Mouse (Mus musculus) brain, adult 10 weeks (tissue): ENCODE results near the gene Lrrc8e. TPM values are rescaled to one million over a fixed set of nuclear protein-coding genes. Genes with fewer than 3 reads are reported as not detected.

ENCODE experiments used
- polyA plus RNA-seq: library from polyadenylated mRNA; stranded (reverse); fragments of 350-450 nt; fragmentation: Illumina TruSeq; extraction: RNeasy Lipid Tissue Mini Kit (QIAGEN cat#74804); gene quantifications from one replicate; pipeline ENCODE4 v1.2.3, GENCODE M21; 2015; ENCODE audit warnings: low read depth, low replicate concordance

Gene Lrrc8e
- polyA plus RNA-seq = not detected

DNA sequence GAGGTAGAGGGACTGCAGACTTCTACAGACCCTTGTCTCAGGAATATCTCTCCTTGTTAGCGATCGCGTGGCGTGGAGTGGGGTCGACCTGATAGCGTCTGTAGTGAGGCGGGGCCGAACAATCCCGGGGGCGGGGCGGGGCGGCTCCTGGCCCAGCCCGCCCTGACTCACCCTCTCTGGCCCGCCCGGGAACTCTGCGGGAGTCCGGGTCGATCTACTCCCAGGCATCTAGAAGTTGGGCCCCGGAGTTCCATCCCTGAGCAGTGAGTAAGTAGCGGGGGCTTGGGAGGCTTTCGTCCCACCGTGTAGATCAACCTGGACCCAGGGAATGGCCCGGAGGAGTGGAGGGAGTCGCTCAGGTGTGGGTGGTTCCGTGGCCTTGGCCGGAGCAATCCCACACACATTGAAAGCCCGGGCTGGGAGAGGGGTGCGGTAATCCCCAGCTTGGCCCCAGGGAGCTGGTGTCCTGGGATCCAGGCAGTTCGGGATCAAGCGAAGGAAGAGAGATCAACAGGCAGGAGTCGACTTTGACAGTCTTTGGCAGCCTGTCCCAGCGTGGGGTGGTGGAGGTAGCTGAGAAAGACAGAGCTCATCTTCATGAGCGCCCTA, at the start of gene Lrrc8e:
TSS of gene Lrrc8e (plus strand) at position 89 of the 609 bp plus-strand sequence.

GRCm38 (mm10) chr8:4216791-4217621, 9.6 kb upstream of the Lrrc8e start, which contains the start of gene Prr36:
Gene Prr36, minus strand, starts transcription at chr8:4217459.

DNA sequence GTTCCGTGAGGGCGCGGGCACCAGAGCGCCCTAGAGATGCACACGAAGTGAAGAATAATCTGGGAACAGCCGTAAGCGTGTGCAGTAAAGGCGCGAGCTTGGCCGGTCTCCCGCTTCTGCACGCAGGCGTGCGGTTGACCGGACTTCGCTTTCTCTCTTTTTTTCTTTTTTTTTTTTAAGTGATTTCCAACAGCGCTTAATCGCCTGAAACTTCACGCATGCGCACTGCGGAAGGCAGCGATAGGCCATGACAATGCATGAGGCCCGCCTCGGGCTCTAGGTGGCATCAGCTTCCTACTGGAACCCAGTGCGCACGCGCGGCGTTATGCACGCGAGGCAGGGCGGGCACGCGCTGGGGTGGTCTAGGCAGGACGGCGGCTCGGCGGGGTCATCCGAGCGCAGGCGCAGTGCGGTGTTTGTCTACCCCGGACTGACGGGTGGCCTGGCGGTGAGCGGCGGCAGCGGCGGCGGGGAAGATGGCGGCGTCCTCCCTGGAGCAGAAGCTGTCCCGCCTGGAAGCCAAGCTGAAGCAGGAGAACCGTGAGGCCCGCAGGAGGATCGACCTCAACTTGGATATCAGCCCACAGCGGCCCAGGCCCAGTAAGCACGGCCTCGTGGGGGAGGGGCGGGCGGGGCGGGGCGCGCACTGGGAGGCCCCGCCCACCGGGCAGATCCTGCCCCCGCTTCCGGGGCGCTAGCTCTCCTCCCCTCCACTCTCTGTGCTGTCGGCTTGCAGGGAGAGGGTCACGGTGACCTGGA, 12.0 kb downstream of the Lrrc8e start, which contains the start of the genes Map2k7 and Gm49320:
TSS of gene Map2k7 (plus strand) at position 307 of the 759 bp plus-strand sequence.
TSS of gene Gm49320 (plus strand) at position 432 of the 759 bp plus-strand sequence.

DNA sequence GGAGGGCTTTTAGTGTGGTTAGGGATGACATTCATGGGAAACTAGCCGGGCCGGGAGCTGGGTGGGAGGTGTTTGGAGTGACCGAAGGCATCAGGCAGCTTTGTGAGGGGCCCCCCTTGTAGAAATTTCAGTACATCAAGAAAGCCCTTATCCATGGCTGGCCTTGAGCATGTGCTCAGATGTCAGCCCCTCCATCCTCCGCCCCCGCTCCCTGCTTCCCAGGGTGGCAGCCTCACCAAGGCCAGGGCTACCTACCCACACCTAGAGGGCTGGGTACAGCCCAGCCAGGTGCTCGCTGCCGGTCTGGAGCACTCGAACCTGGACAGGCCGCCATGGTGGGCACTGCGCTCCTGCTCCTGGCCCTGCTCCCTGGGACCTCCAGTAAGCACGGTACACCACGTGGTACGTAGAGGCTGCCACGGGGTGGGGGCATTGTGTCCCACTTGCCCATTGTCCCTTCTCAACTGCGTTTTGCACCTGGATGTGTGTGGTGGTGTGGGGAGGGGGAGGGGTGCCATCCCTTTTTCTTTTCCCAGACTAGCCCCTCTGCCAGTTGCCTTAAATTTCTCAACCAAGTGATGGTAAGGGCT, 21.4 kb downstream of the Lrrc8e start, which contains the start of gene Tgfbr3l:
TSS of gene Tgfbr3l (plus strand) at position 264 of the 590 bp plus-strand sequence.

DNA sequence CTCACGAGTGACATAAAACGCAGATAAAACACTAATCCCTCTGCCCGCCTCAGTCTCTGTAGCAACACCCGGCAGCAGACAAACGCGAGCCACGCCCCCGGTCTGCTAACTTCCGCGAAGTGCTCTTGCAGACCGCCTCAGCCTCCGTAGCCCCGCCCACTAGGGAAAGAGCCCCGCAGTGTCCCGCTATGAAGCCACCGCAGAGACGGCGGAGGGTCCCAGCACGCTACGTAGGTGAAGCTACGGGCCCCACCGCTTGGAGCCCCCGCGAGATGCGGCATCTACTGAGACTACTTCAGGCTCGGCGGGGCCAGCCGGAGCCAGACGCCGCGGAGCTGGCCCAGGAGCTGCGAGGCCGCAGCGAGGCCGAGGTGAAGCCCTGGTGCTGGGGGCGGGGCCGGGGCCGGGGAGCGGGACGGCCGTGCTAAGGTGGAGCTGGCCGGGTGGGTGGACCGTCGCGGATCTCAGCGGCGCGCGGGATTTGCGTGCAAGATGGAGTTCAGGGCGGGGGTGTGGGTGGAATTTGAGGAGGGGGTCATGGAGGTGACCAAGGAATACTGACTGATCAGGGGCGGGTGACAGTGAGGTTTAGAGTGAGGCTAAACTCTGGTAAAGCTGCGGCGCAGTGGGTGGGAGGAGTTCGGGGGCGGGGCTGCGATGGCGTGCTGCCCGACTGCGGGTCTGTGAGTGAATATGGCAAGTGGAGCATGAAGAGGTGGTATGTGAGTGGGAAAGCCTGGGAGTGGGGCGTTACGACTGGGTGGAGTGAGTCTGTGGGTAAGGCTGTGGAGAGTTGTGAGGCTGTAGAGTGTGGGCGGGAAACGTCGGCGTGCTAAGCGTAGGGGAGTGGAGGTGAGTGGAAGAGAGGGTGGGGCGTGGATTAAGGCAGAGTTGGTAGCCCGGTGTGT, 26.6 kb downstream of the Lrrc8e start, which contains the start of gene Snapc2:
TSS of gene Snapc2 (plus strand) at position 147 of the 908 bp plus-strand sequence.

DNA sequence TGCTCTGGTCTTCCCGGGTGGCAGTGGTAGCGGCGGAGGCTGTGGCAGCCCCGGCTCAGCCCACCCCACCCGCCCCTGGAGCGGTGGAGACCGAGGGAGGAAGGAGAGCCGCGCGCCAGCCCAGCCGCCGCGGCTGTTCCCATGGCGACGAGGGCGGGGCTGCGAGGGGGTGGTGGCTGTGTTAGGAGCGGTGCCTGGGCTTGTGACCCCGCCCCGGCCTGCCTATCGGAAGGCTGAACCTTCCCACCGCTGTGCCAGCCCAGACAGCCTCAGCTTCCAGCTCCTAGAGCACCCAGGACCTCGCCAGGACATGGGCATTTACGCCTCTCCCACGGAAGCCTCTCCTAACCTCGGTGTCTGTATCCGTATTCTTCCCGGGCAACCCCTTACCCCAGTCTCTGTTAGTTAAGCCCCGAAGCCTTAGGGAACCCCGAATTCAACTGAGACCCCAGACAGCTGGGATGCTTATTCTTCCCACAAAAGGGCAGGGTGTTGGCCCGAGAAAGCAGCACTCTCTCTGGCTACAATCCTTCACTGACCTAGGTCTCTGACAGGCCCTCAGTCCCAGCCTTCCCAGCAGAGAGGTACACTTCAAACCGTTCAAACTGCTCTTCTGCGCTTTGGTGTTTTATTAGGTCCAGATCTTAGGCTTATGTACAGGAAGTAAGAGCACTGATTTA, 32.6 kb downstream of the Lrrc8e start, which contains the start of gene Ctxn1:
TSS of gene Ctxn1 (minus strand) at position 150 of the 680 bp plus-strand sequence.

DNA sequence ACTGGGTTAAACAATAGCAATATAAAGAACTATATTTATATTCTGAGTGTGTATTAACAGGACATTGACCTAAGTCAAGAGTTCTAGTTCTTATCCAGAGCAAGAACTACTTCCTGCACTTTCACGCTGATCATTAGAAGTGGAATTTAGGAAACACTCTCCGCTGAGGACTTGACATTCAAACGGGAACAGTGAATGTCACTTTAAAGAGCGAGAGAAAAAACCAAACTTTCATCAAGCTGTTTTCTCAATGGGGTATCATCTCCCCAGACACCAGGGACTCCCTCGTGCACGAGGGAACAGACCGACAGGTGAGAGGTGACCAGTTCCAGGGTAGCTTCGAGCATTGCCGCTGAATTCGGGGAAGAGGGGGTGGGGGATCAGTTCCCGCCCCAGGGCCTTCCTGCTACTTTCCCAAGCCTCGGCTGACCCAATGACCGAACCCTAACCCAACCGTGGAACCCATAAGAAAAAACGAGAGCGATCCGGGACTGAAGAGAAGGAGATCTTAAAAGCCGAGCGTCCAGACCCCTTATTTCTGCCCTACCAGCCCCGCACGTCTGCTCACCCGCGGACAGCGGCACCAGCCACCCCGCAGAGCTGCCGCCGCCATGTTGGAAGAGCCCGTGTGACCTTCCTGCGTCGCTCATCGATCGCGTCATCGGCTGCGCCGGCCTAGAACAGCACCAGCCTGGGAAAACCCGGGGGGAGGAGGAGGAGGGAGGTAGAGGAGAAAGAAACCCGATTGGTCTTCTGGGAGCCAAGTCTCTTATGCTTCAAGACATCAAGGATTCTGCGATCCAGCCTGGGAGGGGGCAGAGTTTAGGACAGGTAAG, 48.9 kb downstream of the Lrrc8e start, which contains the start of gene Timm44:
TSS of gene Timm44 (minus strand) at position 639 of the 836 bp plus-strand sequence.

Other genes with a start within 250 kb of the Lrrc8e start
- gene Cd209f, start 121.0 kb upstream of the Lrrc8e start, polyA plus RNA-seq = 0.95 TPM
- not detected for gene Cd209g, start 92.7 kb upstream of the Lrrc8e start, polyA plus RNA-seq
- gene Evi5l, start 60.3 kb upstream of the Lrrc8e start, polyA plus RNA-seq = 66.6 TPM
- gene Prr36, start 9.4 kb upstream of the Lrrc8e start, polyA plus RNA-seq = 12.3 TPM
- 57.1 TPM for gene Map2k7, start 11.9 kb downstream of the Lrrc8e start, polyA plus RNA-seq
- 1.7 TPM for gene Gm49320, start 12.0 kb downstream of the Lrrc8e start, polyA plus RNA-seq
- gene Tgfbr3l, start 21.4 kb downstream of the Lrrc8e start, polyA plus RNA-seq = 6.5 TPM
- gene Snapc2, start 26.3 kb downstream of the Lrrc8e start, polyA plus RNA-seq = 40.7 TPM
- gene Ctxn1, start 32.4 kb downstream of the Lrrc8e start, polyA plus RNA-seq = 546 TPM
- gene Timm44, start 49.1 kb downstream of the Lrrc8e start, polyA plus RNA-seq = 73.6 TPM
- 14.3 TPM for gene Ccl25, start 98.4 kb downstream of the Lrrc8e start, polyA plus RNA-seq
- gene Elavl1, start 98.6 kb downstream of the Lrrc8e start, polyA plus RNA-seq = 28.6 TPM